Mouse (Mus musculus): Measurements from ENCODE around the gene Itga5. TPM values are rescaled to one million over a fixed set of nuclear protein-coding genes. Genes with fewer than 3 reads are reported as not detected.

The Itga5 gene
- total and polyA plus RNA-seq, 2 experiments from 2014 or later: 3.2 to 3.5 TPM

- no peak overlapping the region for H3K4me2 ChIP-seq (ENCODE audit: low read depth)
- no peak for DNase-seq
- H3K4me3 ChIP-seq (ENCODE audit: low read depth, low read length): no peak overlapping the region
- H3K27ac ChIP-seq (ENCODE audit: low read depth, low read length): no peak overlapping the region
- no peak for ATAC-seq
- no peaks in the 10 kb centered on the region for H3K9me3 ChIP-seq (ENCODE audit: low read length)
- TF ChIP-seq CTCF (IDR thresholded peaks at IDR 0.05; ENCODE audit: low read depth): no peak
- H3K27me3 ChIP-seq (ENCODE audit: insufficient read depth, low read length): 0 out of 2 replicates have a peak, but pooled peaks cover 4% of the 10 kb centered on the region
- no peaks in the 10 kb centered on the region for H3K4me1 ChIP-seq (ENCODE audit: insufficient read depth)
- H3K36me3 ChIP-seq (ENCODE audit: insufficient read depth): no peaks in the 10 kb centered on the region
- no peak overlapping the region for H3K9ac ChIP-seq
Observed at GRCm38 (mm10) chr15:103372461-103372860, 5.9 kb upstream of the Itga5 start.

- H3K4me2 ChIP-seq (ENCODE audit: low read depth): no peak overlapping the region
- WGBS: 87% methylated on average over 1 of the region's 1 CpGs
- no peak overlapping the region for H3K9ac ChIP-seq
- no peak overlapping the region for H3K27ac ChIP-seq (ENCODE audit: low read depth, low read length)
- ATAC-seq (no peak), DNase-seq (no peak)
- H3K4me1 ChIP-seq (ENCODE audit: insufficient read depth): no peaks in the 10 kb centered on the region
- 0 out of 2 replicates have a peak, but pooled peaks cover 4% of the 10 kb centered on the region for H3K27me3 ChIP-seq (ENCODE audit: insufficient read depth, low read length)
- H3K4me3 ChIP-seq (ENCODE audit: low read depth, low read length): no peak overlapping the region
- H3K9me3 ChIP-seq (ENCODE audit: low read length): no peaks in the 10 kb centered on the region
- H3K36me3 ChIP-seq (ENCODE audit: insufficient read depth): no peaks in the 10 kb centered on the region
- no peak for TF ChIP-seq CTCF (IDR thresholded peaks at IDR 0.05; ENCODE audit: low read depth)
Observed at GRCm38 (mm10) chr15:103371741-103372140, 5.2 kb upstream of the Itga5 start.

- peaks cover 5% of the 10 kb centered on the region; the same call in 1 of the 2 replicates for H3K4me1 ChIP-seq (ENCODE audit: insufficient read depth)
- no peak overlapping the region for H3K4me2 ChIP-seq (ENCODE audit: low read depth)
- DNase-seq: no peak
- no peak for ATAC-seq
- no peak overlapping the region for H3K4me3 ChIP-seq (ENCODE audit: low read depth, low read length)
- H3K9me3 ChIP-seq (ENCODE audit: low read length): no peaks in the 10 kb centered on the region
- WGBS: 43% methylated on average over 2 of the region's 2 CpGs
- H3K36me3 ChIP-seq (ENCODE audit: insufficient read depth): no peaks in the 10 kb centered on the region
- H3K27ac ChIP-seq (ENCODE audit: low read depth, low read length): no peak overlapping the region
- TF ChIP-seq CTCF (IDR thresholded peaks at IDR 0.05; ENCODE audit: low read depth): no peak
- H3K27me3 ChIP-seq (ENCODE audit: insufficient read depth, low read length): 0 out of 2 replicates have a peak, but pooled peaks cover 4% of the 10 kb centered on the region
- no peak overlapping the region for H3K9ac ChIP-seq
Observed at GRCm38 (mm10) chr15:103371208-103371607, 4.6 kb upstream of the Itga5 start.

- WGBS: 72% methylated on average over 4 of the region's 4 CpGs
- H3K9me3 ChIP-seq (ENCODE audit: low read length): no peaks in the 10 kb centered on the region
- ATAC-seq: no peak
- 0 out of 2 replicates have a peak, but pooled peaks cover 4% of the 10 kb centered on the region for H3K27me3 ChIP-seq (ENCODE audit: insufficient read depth, low read length)
- no peak for TF ChIP-seq CTCF (IDR thresholded peaks at IDR 0.05; ENCODE audit: low read depth)
- no peak overlapping the region for H3K9ac ChIP-seq
- peaks cover 11% of the 10 kb centered on the region for H3K4me1 ChIP-seq (ENCODE audit: insufficient read depth)
- no peak overlapping the region for H3K4me2 ChIP-seq (ENCODE audit: low read depth)
- no peaks in the 10 kb centered on the region for H3K36me3 ChIP-seq (ENCODE audit: insufficient read depth)
- H3K27ac ChIP-seq (ENCODE audit: low read depth, low read length): no peak overlapping the region
- no peak overlapping the region for H3K4me3 ChIP-seq (ENCODE audit: low read depth, low read length)
- no peak for DNase-seq
Observed at GRCm38 (mm10) chr15:103370462-103370861, 3.9 kb upstream of the Itga5 start.

- H3K27ac ChIP-seq (ENCODE audit: low read depth, low read length): no peak overlapping the region
Observed at GRCm38 (mm10) chr15:103369123-103369522, 2.6 kb upstream of the Itga5 start.

GRCm38 (mm10) chr15:103368179-103368940 is 1.8 kb upstream of the Itga5 start:
- Histone ChIP-seq H3K4me2 (ENCODE audit: low read depth) (no peak overlapping the region), H3K27ac (ENCODE audit: low read depth, low read length) (no peak overlapping the region), H3K4me3 (ENCODE audit: low read depth, low read length) (no peak overlapping the region), H3K27me3 (ENCODE audit: insufficient read depth, low read length) (0 out of 2 replicates have a peak, but pooled peaks cover 4% of the 10 kb centered on the region), H3K36me3 (ENCODE audit: insufficient read depth) (no peaks in the 10 kb centered on the region), H3K4me1 (ENCODE audit: insufficient read depth) (peaks cover 11% of the 10 kb centered on the region), H3K9ac (no peak overlapping the region), H3K9me3 (ENCODE audit: low read length) (no peaks in the 10 kb centered on the region)
- no peak for TF ChIP-seq CTCF (IDR thresholded peaks at IDR 0.05; ENCODE audit: low read depth)
- ATAC-seq (no peak), DNase-seq (no peak)
- WGBS: 78% methylated on average over 4 of the region's 4 CpGs

More at GRCm38 (mm10) chr15:103369123-103369522, 2.6 kb upstream of the Itga5 start:
- Histone ChIP-seq H3K9ac (no peak overlapping the region), H3K4me3 (ENCODE audit: low read depth, low read length) (no peak overlapping the region), H3K4me1 (ENCODE audit: insufficient read depth) (peaks cover 11% of the 10 kb centered on the region), H3K9me3 (ENCODE audit: low read length) (no peaks in the 10 kb centered on the region), H3K27me3 (ENCODE audit: insufficient read depth, low read length) (0 out of 2 replicates have a peak, but pooled peaks cover 4% of the 10 kb centered on the region), H3K36me3 (ENCODE audit: insufficient read depth) (no peaks in the 10 kb centered on the region), H3K4me2 (ENCODE audit: low read depth) (no peak overlapping the region)
- no peak for TF ChIP-seq CTCF (IDR thresholded peaks at IDR 0.05; ENCODE audit: low read depth)
- 68% methylated on average over 1 of the region's 1 CpGs for WGBS
- DNase-seq (no peak), ATAC-seq (no peak)

Measured in forebrain, postnatal 0 days (tissue).